Mouse (Mus musculus): ENCODE measurements at regions not wholly inside any gene's neighbourhood (a gene's known extent, or its start where the extent isn't known, plus 50 kb on each side); places are given as distances from the start of the nearest gene placed in this dataset.

DNA sequence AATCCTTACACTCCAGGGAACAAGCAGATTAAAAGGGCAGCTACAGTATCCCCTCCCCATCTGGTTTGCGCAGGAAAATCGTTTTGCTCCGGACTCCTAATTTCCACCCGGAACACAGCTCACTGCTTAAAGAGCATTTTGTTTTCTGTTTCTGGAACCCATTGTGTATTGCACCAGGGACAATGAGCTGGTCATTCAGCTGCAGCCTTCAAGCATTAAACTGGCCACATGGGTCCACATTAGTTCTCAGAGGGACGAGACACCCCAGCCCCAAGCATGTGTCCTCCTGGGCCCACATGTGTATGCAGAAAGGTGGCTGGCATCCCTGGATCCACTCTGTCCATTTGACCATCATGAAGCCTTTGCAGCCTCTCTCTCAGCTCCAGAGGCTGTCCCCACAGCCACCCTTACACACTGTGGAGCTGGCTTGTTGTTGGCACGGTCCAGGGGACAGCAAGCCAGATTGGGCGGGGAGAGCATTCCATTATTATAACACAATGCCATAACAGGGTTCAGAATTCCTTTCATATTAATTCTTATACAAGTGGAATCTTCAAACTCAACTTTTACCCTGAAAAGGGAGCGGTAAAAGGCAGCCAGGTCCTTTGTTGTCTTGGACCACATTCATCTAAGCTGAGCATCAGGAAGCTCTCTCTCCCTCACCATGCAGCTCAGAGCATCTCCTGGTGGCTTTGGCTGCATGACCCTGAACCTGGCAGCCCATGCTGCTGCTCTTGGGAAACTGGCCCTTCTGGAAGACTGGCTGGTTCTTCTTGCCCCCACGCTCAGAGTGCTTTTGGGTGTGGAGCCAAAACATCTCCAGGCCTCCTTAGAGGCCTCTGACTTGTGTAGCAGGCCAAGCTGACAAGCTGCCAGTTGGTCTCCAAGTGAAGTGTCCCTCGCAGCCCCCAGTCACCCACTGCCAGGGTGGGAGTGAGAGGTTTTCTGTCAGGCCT is 373.4 kb downstream of the Foxo1 start:
- in situ Hi-C loops (cut with MboI; ENCODE audit: low pct_unique_long_range_greater_than_20kb in 1 of 2, low sequenced_read_pairs in 2 of 2, unreplicated experiment in 1 of 2): no loop called here

GRCm38 (mm10) chr3:52640250-52641147 is 372.4 kb downstream of the Foxo1 start:
- in situ Hi-C loops (cut with MboI; ENCODE audit: low pct_unique_long_range_greater_than_20kb in 1 of 2, low sequenced_read_pairs in 2 of 2, unreplicated experiment in 1 of 2): no loop called here

DNA sequence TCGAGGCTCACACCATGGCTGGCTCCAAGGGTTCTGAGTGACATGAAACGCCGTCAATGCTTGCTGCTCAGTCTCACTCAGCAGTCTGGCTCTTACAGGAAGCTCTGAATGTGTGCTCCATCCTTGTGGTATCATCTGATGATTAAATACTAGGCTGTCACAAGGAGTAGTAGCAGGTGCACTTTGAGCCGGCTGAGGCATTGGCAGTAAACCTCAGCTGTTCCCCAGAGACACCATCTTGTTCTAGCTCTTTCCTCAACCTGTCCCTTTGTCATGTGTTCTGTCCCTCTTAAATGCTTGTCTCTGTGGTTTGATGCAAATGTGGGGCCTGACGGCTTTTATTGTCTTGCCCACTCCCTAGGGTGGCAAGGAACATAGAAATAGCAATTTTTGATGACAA is 370.7 kb downstream of the Foxo1 start:
- in situ Hi-C loops (cut with MboI; ENCODE audit: low pct_unique_long_range_greater_than_20kb in 1 of 2, low sequenced_read_pairs in 2 of 2, unreplicated experiment in 1 of 2): no loop called here

DNA sequence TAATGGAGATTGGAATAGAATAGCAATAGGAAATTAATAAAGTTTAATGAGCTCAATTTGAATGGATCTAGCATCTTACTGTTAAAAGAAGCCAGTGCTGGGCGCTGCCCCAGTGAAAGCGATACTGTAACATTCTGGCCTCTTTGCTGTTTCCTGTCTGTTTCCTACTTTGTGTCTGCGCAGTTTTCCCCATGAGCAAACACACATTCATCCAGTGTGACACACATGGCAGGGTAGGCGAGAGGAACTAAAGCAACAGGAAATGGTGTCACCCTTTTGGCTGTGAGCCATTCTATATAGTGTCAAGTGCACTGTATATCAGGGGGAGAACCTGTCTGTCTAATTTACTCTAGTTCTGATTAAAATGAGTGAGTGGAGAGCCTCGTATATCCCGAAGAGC is 366.2 kb downstream of the Foxo1 start:
- in situ Hi-C loops (cut with MboI; ENCODE audit: low pct_unique_long_range_greater_than_20kb in 1 of 2, low sequenced_read_pairs in 2 of 2, unreplicated experiment in 1 of 2): no loop called here

DNA sequence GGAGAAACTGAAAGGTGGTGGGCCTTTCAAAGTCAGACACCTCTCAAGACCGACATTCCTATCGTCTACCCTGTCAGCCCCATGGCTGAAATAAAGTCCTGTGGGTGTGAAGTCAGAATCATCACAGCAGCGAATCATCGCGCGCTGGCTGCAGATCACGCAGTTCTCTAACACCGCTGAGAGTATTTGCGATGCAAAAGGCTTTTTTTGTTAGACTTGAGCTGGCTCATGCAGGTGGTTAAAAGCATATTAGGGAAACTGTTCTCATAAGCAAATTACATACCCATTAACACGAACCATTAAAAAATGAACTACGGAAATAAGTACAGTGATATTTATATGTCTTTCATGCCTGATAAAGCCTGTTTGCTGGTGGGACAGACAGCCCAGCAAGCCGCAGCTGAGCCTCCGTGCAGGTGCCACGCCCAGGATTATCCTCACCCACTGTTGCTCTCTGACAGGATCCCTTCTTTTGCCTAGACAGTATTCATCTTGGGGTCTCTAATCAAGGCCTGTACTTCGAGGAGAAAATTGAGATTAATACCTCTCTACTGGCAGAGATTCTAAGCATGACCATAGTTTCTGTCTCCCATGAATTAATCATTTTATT is 365.5 kb downstream of the Foxo1 start:
- in situ Hi-C loops (cut with MboI; ENCODE audit: low pct_unique_long_range_greater_than_20kb in 1 of 2, low sequenced_read_pairs in 2 of 2, unreplicated experiment in 1 of 2): no loop called here

GRCm38 (mm10) chr3:52632635-52633034 is 364.5 kb downstream of the Foxo1 start:
- in situ Hi-C loops (cut with MboI; ENCODE audit: low pct_unique_long_range_greater_than_20kb in 1 of 2, low sequenced_read_pairs in 2 of 2, unreplicated experiment in 1 of 2): no loop called here

DNA sequence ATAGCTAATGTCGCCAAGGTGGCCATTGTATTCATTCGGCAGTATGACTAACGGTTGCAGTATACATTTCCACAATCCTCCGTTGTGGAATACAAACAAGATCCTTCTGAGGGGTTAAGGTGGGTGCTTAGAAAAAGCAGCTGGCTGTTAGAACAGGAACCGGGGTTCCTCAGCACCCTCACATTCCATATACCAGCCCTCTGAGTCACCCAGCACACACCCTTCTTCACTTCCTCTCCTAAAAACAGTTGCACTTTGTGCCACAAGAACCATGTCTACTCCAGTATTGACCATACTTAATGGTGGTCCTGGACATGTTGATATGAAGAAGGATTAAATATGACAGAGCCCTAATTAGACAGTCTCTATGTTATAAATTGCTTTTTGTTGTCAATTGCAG is 362.1 kb downstream of the Foxo1 start:
- in situ Hi-C loops (cut with MboI; ENCODE audit: low pct_unique_long_range_greater_than_20kb in 1 of 2, low sequenced_read_pairs in 2 of 2, unreplicated experiment in 1 of 2): no loop called here

GRCm38 (mm10) chr3:52625125-52625524 is 357.0 kb downstream of the Foxo1 start:
- in situ Hi-C loops (cut with MboI; ENCODE audit: low pct_unique_long_range_greater_than_20kb in 1 of 2, low sequenced_read_pairs in 2 of 2, unreplicated experiment in 1 of 2): no loop called here

DNA sequence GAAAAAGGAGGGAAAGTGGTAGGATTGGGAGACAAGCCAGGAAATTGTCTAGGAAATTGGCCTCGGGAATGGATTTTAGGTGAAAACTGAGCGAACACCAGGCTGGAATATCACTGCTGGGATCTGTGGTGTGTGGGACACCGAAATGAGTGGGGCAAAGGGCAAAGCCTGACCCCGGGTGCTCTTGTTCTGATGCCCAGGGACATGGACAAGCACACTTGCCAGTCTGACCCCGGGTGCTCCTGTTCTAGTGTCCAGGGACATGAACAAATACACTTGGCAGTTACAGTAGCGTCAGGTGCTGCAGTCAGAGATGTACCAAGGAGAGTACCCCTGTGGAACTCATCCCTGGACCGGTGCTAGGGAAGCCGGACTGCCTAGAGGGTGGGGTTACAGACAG is 354.4 kb downstream of the Foxo1 start:
- in situ Hi-C loops (cut with MboI; ENCODE audit: low pct_unique_long_range_greater_than_20kb in 1 of 2, low sequenced_read_pairs in 2 of 2, unreplicated experiment in 1 of 2): no loop called here

GRCm38 (mm10) chr3:52621936-52622335 is 353.8 kb downstream of the Foxo1 start:
- in situ Hi-C loops (cut with MboI; ENCODE audit: low pct_unique_long_range_greater_than_20kb in 1 of 2, low sequenced_read_pairs in 2 of 2, unreplicated experiment in 1 of 2): no loop called here

DNA sequence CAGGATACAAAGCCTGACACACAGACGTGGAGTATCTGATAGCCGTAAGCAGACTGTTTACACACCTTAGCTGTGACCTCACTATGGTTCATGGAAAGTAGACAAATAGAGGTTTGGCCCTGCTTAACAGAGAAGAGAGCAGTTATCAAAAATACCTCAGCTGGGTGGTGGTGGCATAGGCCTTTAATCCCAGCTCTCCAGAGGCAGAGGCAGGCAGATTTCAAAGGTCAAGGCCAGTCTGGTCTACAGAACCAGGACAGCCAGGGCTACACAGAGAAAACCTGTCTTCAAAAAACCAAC is 350.7 kb downstream of the Foxo1 start:
- in situ Hi-C loops (cut with MboI; ENCODE audit: low pct_unique_long_range_greater_than_20kb in 1 of 2, low sequenced_read_pairs in 2 of 2, unreplicated experiment in 1 of 2): no loop called here

DNA sequence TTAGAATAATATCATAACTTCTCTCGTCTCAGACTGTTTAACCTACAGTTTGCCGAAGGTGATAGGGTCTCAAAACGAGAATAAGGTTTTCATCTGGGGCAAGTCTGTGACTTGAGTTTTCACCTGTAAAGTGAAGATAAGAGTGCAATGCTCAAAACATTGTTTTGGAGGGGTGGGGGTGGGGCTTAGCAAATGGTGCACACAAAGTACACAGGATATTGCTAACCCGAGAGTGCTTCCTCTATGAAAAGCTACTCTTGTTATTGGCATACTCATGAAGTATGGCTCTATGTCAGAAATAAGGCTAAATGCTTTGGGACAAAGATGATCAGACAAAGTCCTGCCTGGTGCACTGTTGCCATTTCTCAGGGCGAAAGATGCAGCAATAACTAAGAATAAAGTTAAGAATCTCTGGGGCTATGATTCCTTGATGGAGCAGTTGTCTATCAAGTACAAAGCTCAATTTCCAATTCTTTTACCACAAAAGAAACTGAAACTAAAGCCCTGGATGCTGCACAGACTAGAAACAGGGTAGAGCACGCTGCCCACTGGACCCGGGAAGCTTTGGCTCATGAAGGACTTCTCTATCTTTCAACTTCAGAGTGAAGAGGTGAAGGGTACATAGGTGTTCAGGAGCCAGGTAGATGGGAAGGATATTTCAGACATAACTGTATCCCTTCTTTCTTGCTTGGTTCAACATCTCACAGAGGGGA is 350.2 kb downstream of the Foxo1 start:
- in situ Hi-C loops (cut with MboI; ENCODE audit: low pct_unique_long_range_greater_than_20kb in 1 of 2, low sequenced_read_pairs in 2 of 2, unreplicated experiment in 1 of 2): no loop called here

- in situ Hi-C loops (cut with MboI; ENCODE audit: low pct_unique_long_range_greater_than_20kb in 1 of 2, low sequenced_read_pairs in 2 of 2, unreplicated experiment in 1 of 2): no loop called here
Observed at GRCm38 (mm10) chr3:52617413-52618149, 349.4 kb downstream of the Foxo1 start.

GRCm38 (mm10) chr3:52611881-52612280 is 343.7 kb downstream of the Foxo1 start:
- in situ Hi-C loops (cut with MboI; ENCODE audit: low pct_unique_long_range_greater_than_20kb in 1 of 2, low sequenced_read_pairs in 2 of 2, unreplicated experiment in 1 of 2): no loop called here

DNA sequence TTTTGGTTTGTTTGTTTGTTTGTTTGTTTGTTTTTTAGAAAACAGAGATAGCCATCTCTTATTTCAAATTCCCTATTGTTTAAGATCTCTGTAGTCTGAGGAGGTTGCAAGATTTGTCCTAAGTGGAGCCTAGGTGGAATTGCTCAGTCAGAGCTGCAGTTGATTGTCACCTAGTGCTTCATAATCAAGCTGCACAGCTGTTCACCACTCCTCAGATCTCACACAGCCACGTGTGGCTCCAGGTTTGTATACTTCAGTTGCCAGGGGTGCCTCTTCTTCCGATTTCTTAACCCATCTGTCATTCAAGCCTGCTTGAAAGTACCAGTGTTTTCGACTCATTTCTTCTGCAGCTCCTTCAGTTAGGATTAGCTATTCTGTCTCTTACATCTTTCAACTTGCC is 342.3 kb downstream of the Foxo1 start:
- in situ Hi-C loops (cut with MboI; ENCODE audit: low pct_unique_long_range_greater_than_20kb in 1 of 2, low sequenced_read_pairs in 2 of 2, unreplicated experiment in 1 of 2): no loop called here

DNA sequence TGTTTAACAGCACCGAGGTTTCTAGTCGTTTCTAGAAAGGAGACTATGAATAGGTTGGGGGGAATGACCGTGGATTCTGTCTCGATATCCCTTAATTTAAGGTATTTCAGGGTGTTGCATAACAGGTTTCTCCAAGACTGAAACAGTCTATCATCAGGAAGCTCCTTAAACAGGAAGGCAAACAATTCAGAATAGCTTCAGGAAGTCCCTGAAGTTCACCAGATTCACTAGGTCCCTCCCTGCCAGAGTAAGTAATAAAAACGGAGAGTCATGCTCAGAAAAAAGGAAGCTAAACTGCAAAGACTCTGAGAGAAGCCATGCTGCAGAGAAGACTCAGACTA is 339.9 kb downstream of the Foxo1 start:
- in situ Hi-C loops (cut with MboI; ENCODE audit: low pct_unique_long_range_greater_than_20kb in 1 of 2, low sequenced_read_pairs in 2 of 2, unreplicated experiment in 1 of 2): no loop called here

DNA sequence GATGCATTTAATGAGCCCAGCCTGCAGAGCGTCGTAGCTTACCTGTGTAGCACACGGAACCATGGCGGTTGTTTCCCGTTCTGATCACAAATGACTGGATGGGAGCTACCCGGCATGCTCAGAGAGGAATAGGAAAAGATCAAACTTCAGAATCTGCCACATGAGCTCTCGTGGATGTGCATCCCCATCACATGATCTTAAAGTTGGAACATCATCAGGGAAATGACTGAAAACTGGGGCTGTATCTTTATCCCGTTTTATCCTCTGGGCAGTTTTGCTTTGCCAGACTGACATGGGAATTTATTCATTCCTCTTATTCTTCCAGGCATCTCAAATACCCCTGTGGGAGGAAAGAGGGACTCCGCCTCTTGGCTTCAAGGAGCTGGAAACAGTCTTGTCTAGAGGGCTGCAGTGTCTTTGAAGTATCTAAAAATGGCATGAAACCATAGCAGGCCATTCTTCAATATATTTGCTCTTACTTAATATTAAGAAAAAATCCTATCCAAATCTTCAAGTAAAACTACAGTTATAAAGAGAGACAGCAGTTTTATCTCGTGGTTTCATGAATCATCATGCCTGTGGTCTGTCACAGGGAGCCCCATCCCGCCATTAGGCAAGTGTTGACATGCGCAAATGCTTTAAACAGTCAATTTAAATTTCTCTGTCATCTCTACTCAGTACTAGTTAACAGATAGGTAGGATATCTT is 339.4 kb downstream of the Foxo1 start:
- in situ Hi-C loops (cut with MboI; ENCODE audit: low pct_unique_long_range_greater_than_20kb in 1 of 2, low sequenced_read_pairs in 2 of 2, unreplicated experiment in 1 of 2): no loop called here
